Mouse (Mus musculus) mature B cell (primary cell): ENCODE data around the gene Fam25c.
"Not testable (repeated sequence)": the region's sequence is repeated elsewhere in the genome, so short reads cannot be mapped to it uniquely, and the experiment has no call there.

Experiments used
- in situ Hi-C: fragments of 300-500 bp; cut with MboI; formaldehyde crosslinking; loops from 2 replicates; pipeline ENCODE4 v1.14.3; 2019

Gene Fam25c

GRCm38 (mm10) chr14:34327618-34328017 lies 27.6 kb downstream of the Fam25c start:
- in situ Hi-C loops, result no loop called here

- in situ Hi-C loops, result no loop called here
These were observed 28.6 kb downstream of the Fam25c start for GRCm38 (mm10) chr14:34326606-34327005.

- in situ Hi-C loops, result no loop called here
These were observed 31.6 kb downstream of the Fam25c start for GRCm38 (mm10) chr14:34323576-34324085.

GRCm38 (mm10) chr14:34318113-34318512 lies 37.1 kb downstream of the Fam25c start:
- in situ Hi-C loops, result no loop called here

GRCm38 (mm10) chr14:34317431-34317830 lies 37.8 kb downstream of the Fam25c start:
- in situ Hi-C loops, result no loop called here

GRCm38 (mm10) chr14:34316346-34316745 lies 38.9 kb downstream of the Fam25c start:
- in situ Hi-C loops, result no loop called here

GRCm38 (mm10) chr14:34314796-34315195 lies 40.4 kb downstream of the Fam25c start:
- in situ Hi-C loops, result no loop called here

GRCm38 (mm10) chr14:34314383-34314782 lies 40.9 kb downstream of the Fam25c start:
- in situ Hi-C loops, result not testable (repeated sequence)

- in situ Hi-C loops, result no loop called here
These were observed 41.6 kb downstream of the Fam25c start for GRCm38 (mm10) chr14:34313612-34314011.

GRCm38 (mm10) chr14:34312339-34313048 lies 42.7 kb downstream of the Fam25c start:
- in situ Hi-C loops, result no loop called here

- in situ Hi-C loops, result no loop called here
These were observed 43.5 kb downstream of the Fam25c start for GRCm38 (mm10) chr14:34311691-34312090.

- in situ Hi-C loops, result no loop called here
These were observed 44.1 kb downstream of the Fam25c start for GRCm38 (mm10) chr14:34311021-34311631.

GRCm38 (mm10) chr14:34310234-34310965 lies 44.8 kb downstream of the Fam25c start, which contains the start of the genes Shld2 and Glud1:
Shld2 (minus strand) TSS chr14:34310493.
Glud1 (plus strand) TSS chr14:34310727.
- in situ Hi-C loops, result no loop called here

GRCm38 (mm10) chr14:34309907-34310233 lies 45.4 kb downstream of the Fam25c start:
- in situ Hi-C loops, result no loop called here

GRCm38 (mm10) chr14:34309266-34309665 lies 46.0 kb downstream of the Fam25c start:
- in situ Hi-C loops, result no loop called here

GRCm38 (mm10) chr14:34303265-34303680 lies 52.0 kb downstream of the Fam25c start:
- in situ Hi-C loops, result no loop called here

GRCm38 (mm10) chr14:34302681-34303242 lies 52.5 kb downstream of the Fam25c start:
- in situ Hi-C loops, result no loop called here
